Mouse (Mus musculus): Measurements from ENCODE around the gene Hdac6.
"Not testable (repeated sequence)": the region's sequence is repeated elsewhere in the genome, so short reads cannot be mapped to it uniquely, and the experiment has no call there.

Hdac6 gene

GRCm38 (mm10) chrX:7919601-7920383, 27.9 kb downstream of the Hdac6 start, which contains the start of gene Pcsk1n:
Gene Pcsk1n (plus strand): TSS chrX:7919822.
- peak; percentile 36 to 55 for DNase-seq (ENCODE audit: low spot score in 2 of 2)

GRCm38 (mm10) chrX:7917960-7918359, 29.7 kb downstream of the Hdac6 start:
- not testable (repeated sequence) for DNase-seq (ENCODE audit: low spot score in 2 of 2)

GRCm38 (mm10) chrX:7915669-7916068, 32.0 kb downstream of the Hdac6 start:
- not testable (repeated sequence) for DNase-seq (ENCODE audit: low spot score in 2 of 2)

DNA sequence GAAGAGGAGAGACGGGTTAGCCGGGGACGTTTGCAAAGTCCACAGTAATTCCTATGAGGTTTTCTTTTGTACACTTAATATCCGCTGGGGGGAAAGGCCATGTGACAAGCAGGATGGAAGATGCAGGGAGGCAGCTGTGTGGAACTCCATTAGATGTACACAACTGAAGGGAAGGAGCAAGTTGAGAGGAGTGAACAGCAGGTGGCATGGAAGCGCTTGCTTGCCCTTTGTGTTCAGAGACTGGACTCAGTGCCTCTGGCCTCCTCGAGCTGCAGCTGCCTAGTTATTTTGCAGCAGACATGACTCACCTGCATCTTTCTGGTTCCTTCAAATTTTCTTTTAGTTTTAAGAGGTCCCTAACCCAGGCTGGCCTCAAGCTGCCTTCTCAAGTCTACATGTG, 37.2 kb downstream of the Hdac6 start:
- no peak for DNase-seq (ENCODE audit: low spot score in 2 of 2)

DNA sequence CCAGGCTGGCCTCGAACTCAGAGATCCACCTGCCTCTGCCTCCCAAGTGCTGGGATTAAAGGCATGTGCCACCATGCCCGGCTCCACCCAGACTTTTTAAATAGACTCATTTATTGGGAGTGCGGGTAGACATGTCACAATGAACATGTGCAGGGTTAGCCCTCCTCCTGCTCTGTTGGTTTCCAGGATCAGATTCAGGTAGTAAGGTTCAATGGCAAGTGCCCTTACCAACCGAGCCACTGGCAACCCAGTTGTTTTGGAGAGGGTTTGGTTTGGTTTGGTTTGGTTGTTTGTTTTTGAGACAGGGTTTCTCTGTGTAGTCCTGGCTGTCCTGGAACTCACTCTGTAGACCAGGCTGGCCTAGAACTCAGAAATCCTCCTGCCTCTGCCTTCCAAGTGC, 38.4 kb downstream of the Hdac6 start, which contains the start of gene Gm10490:
Gm10490 (plus strand) TSS at position 301 of the 400 bp plus-strand sequence.
- not testable (repeated sequence) for DNase-seq (ENCODE audit: low spot score in 2 of 2)

DNA sequence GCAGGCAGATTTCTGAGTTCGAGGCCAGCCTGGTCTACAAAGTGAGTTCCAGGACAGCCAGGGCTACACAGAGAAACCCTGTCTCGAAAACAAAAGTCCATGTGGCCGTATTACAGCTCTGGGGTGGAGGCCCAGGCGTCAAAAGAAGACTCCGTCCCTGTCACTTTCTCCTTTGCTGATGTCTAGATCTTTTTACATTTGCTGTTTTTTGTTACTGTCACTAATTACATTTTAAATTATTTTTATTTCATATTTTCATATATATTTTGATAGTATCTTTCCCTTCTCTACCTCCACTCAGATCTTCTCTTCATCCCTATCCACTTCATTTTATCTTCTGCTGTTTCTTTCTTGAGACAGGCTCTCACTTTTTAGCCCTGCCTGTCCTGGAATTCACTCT, 40.0 kb downstream of the Hdac6 start, which contains the start of gene Gm10491:
Gm10491 (minus strand) TSS at position 101 of the 400 bp plus-strand sequence.
- no peak for DNase-seq (ENCODE audit: low spot score in 2 of 2)

DNA sequence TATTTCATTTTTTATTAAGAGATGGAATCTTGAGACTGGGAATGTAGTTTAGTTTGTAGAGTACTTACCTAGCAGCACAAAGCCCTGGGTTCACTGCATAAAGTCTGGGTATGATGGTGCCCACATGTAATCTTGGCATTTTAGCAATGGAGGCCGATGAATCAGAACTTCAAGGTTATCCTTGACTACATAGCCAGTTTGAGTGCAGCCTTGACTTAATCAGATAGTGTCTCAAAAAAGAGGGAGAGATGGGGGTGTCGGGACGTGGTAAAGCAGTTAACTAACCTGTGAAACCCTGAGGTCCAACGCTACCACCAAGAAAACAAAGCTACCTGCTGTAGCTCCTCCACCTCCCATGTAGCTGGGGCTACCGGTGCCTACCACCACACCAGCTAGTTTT, 43.2 kb downstream of the Hdac6 start:
- no peak for DNase-seq (ENCODE audit: low spot score in 2 of 2)

DNA sequence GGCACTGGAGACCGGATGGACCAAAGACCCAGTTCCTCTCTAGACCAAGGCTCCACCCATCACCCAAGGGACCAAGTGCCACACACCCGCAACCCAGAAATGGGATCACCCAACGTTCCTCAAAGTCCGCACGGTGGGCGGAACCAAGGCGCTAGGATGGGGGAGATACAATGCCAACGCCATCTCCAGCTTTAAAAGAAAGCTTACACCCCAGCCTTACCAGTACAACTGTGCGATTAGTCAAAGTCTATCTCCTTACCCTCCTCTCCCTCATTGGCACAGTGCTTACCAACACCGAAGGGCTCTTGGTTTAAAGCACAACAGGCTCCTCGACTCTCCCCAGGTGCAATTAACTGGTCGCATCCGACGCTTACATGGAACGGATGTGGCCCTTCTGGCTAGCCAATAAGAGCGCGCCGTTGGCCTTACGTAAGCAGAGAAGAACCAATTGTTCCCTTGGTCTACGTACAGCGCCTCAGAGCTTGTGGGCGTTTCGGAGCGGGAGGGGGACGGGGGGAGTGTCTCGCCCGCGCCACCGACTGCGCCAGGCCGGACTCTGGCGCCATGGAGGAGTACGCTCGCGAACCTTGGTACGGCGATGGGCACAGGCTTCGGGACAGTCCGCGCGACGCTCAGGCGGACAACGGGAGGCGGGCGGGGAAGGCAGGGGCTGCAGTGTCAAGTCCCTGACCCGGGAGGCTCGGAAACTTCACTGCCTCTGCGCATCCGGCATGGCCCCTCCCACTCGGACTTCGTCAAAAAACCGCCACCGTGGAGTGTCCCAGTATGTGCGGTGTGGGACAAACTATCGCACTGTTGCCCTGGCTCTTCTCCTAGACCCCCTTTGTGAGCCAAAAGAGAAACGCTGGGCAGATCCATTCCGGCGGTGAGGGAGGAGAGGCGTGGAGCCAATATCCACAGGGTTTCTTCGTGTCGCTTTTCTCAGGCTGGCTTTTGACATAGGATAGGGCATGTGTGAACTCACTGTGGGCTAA, 48.5 kb downstream of the Hdac6 start, which contains the start of the genes Pqbp1 and Timm17b:
Pqbp1 (minus strand) TSS at position 390 of the 995 bp plus-strand sequence.
Timm17b (plus strand) TSS at position 478 of the 995 bp plus-strand sequence.
- peak; percentile 84 to 91 for DNase-seq (ENCODE audit: low spot score in 2 of 2)

GRCm38 (mm10) chrX:7898211-7898610, 49.5 kb downstream of the Hdac6 start:
- no peak for DNase-seq (ENCODE audit: low spot score in 2 of 2)

GRCm38 (mm10) chrX:7883841-7884567, 63.7 kb downstream of the Hdac6 start, which contains the start of gene Slc35a2:
Gene Slc35a2 (plus strand): TSS chrX:7884028.
- DNase-seq (ENCODE audit: low spot score in 2 of 2) = peak; percentile 74
